Mouse (Mus musculus) effector memory CD4-positive, alpha-beta T cell, adult 5 months (primary cell): ENCODE results near the gene Nxf1. TPM values are rescaled to one million over a fixed set of nuclear protein-coding genes. Genes with fewer than 3 reads are reported as not detected.

Experiments used
- polyA plus RNA-seq: library from polyadenylated mRNA; unstranded; fragments of 100-300 nt; shearing (Covaris generic); gene quantifications from one replicate; pipeline ENCODE4 v1.2.1, GENCODE M21; 2017

Gene Nxf1
- polyA plus RNA-seq, result 362 TPM

DNA sequence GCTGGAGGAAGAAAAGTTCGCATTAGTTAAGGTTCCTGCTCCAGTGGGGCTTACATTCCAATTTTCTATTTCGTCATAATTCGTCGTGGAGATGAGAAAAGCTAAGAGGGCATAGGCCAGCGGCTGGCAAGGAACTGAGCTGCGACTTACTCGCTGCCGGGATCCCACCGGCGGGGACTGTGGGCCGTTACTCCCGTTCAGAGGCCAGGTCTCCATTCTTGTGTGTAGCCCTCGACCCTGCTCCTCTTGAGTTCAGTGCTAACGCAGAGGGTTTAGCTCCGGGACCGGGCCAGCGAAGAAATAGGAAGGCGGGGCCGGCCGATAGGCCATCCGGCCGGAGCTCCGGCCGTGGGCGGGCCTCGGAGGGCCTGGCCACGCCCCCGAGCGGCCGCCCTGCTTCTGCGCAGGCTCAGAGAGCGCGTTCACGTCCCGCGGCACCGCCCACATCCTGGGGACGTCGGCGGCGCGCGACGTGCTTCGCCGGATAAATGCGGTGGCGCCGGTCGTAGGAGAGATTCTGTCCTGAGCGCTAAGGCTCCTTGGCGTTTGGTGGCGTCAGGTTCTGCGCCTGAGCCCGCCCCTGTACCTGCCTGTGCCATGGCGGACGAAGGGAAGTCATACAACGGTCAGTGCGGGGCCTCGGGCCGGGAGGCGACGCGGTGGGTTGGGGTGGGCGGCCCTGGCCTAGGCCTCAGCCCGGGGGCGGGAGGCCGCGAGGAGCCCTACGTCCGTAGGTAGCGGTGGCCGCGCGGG, at the start of gene Nxf1:
Gene Nxf1, plus strand, starts transcription at position 439 of the 753 bp plus-strand sequence.

DNA sequence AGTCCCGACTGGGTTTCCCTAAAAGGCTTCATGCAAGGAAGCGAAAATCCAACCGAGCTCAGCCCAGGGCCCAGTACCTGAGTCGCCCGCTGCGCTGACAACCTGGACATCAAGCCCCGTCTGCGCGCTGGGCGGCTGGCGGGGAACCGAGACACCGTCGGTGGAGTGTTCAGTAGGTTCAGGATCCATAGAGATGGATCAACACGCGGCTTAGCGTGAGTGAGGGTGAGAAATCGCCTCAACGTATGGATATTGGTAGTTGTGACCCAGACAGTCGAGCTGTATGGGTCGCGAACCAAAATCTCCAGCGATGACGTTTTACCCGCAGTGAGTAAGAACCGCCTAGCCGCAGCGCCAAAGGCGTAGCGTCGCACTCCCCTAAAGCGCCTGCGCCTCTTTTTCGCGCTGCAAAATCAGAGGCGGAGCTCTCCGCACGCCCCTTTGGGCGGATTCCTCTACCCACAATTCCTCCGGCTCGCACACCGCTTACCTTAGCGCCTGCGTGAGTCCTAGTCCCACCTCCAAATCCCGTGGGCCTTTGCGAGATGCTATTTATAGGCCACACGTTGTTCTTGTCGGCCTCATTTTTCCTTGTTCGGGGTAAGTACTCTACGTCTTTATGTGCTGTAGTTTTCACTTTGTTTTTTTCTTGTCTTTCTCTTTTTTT, 33.8 kb upstream of the Nxf1 start, which contains the start of gene Slc3a2:
Gene Slc3a2, minus strand, starts transcription at position 463 of the 667 bp plus-strand sequence.

GRCm38 (mm10) chr19:8735389-8736159, 21.3 kb upstream of the Nxf1 start, which contains the start of gene Wdr74:
Gene Wdr74 (plus strand): TSS chr19:8735827.

DNA sequence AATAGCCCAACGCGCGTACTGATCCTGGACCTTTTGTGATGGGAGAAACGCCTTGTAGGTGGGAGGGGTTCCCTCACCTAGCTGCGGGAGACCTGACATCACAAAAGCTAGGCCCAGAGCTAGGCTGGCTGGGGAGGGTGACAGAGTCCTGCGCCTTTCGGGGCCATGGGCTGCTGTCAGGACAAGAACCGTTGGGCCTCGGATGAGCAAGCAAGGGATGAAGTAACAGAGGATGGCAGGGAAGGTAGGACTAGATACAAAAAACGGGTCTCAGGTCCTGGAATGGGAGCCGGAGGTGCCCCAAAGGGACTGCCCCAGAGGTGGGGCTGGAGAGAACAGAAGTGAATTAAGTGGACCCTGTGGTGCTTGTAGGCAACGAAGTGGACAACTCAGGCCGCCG, 16.3 kb upstream of the Nxf1 start, which contains the start of gene 1700092M07Rik:
Gene 1700092M07Rik, plus strand, starts transcription at position 116 of the 400 bp plus-strand sequence.

GRCm38 (mm10) chr19:8741243-8741869, 15.5 kb upstream of the Nxf1 start, which contains the start of gene Stx5a:
Gene Stx5a (plus strand): TSS chr19:8741413.

GRCm38 (mm10) chr19:8770567-8771270, 13.8 kb downstream of the Nxf1 start, which contains the start of gene Tmem223:
Gene Tmem223 (plus strand): TSS chr19:8770996.

DNA sequence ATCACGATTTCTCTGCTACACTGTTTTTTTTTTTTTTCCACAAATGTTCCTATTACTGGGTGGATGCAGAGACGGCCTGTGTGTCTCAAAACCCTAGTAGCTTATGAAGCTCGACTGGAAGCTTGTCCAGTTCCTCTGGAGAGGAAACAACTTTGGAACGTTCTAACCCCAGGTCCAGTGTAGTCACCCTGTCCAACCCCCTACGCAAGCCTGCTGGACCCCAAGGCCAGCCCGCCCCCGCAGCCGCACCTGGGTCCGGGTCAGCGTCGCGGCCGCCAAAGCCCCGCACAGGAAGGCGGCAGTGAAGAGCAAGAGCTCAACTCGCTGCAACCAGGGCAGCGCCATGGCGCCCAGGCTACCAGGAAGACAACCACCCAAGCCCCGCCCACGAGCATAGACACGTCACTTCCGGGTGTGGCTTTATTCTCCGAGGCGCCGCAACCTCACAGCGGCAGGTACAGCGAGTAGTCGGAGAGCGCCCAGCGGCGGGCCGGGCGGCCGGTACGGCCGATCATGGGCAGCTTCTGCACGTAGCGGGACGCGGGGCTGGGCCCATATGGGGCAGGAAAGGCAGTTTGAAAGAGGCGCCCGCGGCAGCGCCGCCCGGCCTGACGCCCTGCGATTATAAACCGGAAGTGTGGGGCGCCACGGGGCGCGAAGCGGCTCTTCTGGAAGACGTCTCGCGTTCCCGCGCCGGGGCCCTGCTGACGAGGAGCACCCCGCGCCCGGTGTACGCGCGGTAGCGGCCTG, 17.4 kb downstream of the Nxf1 start, which contains the start of gene Tmem179b:
Gene Tmem179b, minus strand, starts transcription at position 382 of the 750 bp plus-strand sequence.

DNA sequence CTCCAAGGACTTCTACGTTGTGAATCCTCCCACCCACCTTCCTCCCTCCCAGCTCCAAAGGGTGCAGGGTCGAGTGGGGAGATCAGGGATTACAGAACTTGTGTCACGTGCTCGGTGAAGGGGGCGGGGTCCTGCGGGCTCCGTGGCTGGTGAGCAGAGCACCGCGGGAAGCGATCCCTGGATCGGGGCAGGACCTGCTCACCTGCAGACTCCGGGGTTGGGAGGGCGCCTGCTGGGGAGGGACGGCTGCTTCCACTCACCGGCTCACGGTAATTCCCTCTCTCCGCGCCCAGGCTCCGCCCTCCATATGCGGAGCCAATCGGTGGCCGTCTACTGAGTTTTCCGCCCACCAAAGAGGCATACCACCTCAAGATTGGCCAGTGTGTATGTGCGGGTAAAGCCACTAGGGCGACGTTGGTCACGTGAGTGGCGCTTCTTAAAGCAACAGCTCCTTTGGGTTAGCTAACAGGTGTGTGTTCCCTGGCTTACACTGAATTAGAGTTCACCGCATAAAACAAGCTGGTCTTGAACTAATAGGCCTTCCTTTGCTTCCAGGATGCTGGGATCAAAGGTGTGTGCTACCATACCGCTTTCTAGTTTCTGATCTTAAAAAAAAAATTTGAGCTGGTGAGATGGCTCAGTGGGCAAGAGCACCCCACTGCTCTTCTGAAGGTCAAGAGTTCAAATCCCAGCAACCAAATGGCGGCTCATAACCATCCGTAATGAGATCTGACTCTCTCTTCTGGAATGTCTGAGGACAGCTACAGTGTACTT, 29.3 kb downstream of the Nxf1 start, which contains the start of gene Taf6l:
Gene Taf6l, minus strand, starts transcription at position 410 of the 774 bp plus-strand sequence.

GRCm38 (mm10) chr19:8798264-8798946, 41.5 kb downstream of the Nxf1 start, which contains the start of gene Polr2g:
Gene Polr2g (minus strand): TSS chr19:8798577.

DNA sequence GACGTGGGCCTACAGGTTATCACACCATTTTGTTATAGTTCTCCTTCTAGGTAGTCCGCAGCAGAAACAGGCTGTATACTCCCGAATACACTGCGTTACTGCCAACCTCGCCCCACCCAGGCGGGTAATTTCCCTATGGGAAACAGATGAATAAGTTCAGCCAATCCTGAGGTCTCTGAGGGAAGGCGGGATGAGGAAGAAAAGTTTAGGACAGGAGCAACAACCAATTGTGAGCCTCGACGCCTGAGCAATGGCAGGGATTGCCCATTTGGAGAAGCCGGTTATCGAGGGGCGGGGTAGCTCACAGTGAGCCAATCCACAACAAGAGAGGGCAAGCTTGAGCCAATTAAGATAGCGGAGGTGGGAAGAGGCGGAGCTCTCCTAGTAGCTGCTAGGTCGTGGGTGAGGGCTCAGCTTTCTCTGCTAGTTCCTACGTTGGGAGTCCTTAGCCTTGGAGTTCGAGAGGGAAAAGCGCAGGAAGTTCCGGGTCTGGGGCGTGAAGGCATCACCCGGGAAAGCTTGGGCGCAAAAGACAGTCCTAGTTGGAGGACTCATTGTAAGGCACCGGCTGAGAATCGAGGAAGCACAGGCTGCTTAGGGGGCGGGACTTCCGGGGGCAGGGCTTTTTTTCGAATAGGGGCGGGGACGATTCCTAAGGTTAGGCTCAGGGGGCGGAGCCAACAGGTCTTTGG, 45.4 kb downstream of the Nxf1 start, which contains the start of gene Zbtb3:
Gene Zbtb3, plus strand, starts transcription at position 426 of the 692 bp plus-strand sequence.

DNA sequence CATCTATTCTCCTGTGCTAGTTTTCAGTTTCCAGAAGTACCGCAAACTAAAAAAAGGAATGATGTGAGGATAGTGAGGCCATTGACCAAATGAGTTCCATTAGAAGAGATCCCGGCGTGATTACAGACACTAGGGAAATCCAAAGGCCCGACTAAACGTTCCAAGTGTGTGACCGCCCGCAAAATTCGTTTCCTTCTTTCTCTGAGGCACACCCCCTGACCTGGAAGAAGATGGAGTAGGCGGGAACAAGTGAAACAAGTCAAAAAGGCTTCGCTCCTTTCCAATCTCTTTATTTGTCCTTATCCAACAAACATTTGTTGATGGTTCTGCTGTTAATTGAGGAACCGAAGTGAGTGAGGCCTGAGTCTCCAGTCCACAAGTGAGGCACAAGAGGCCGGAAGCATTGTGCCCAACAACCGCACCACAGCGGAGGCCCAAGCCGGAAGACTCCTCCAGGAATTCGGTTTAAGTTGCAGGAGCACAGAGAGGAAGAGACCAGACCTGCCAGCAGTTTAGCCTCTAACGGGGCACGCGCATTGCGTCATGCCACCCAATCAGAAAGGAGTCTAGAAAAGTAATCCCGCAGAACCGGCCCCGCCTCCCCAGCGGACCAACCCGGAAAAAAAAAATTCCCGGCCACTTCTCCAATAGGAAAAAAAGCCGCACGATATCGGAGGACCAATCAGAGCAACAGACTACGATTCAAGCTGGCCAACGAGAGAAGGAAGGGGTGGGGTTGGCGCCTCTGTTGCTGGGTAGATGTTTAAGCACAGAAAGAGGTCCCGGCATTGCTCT, 62.1 kb downstream of the Nxf1 start, which contains the start of gene Ttc9c:
Gene Ttc9c, minus strand, starts transcription at position 533 of the 795 bp plus-strand sequence.

DNA sequence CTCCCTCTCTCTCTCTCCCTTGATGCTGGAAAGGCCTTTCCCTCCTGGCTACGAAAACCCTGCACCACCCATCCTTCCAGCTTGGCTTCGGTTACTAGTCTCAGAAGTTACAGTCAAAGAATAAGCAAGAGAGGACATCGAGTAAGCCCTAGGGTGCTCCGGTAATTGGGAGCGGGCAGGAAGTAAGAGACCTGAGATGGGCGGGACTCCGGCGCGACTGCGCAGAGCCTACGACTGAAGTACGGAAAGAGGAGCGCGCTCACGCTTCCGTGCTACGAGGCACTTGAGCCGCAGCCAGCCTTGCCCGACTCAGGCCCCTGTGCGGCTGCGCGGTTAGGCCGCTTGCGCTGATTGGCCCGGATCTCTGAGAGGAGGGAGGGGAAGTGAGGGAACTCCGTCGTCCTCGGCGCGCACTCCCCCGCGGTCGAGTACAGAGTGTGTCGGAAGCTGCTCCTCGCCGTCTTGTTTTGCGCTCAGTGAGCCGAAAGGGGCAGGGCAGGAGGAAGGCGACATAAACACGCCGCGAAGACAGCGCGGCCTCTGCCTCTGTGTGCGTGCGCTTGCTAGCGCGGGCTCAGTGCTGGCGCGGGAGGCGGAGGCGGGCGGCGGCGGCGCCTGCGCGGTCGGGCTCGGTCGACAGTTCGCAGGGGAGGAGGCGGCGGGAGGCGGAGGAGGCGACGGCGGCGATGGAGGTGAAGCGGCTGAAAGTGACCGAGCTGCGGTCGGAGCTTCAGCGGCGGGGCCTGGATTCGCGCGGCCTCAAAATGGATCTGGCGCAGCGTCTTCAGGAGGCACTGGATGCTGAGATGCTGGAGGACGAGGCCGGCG, 62.9 kb downstream of the Nxf1 start, which contains the start of gene Hnrnpul2:
Gene Hnrnpul2, plus strand, starts transcription at position 415 of the 828 bp plus-strand sequence.

